Mouse (Mus musculus) gonadal fat pad, adult 2 months (tissue): ENCODE results near the gene Mycl. TPM values are rescaled to one million over a fixed set of nuclear protein-coding genes. Genes with fewer than 3 reads are reported as not detected.
A peak's percentile ranks its signal among the peaks of the same experiment; 100 is the strongest.

Source experiments
- DNase-seq: peaks from one replicate; pipeline ENCODE4 v3.0.0-alpha.2; 2012; ENCODE audit warnings: low read depth
- polyA plus RNA-seq: library from polyadenylated mRNA; depleted of rRNA; stranded (reverse); fragments of >200 nt; gene quantifications from 2 replicates; pipeline ENCODE4 v1.2.3, GENCODE M21; 2012; rRNA removed

Mycl gene
- polyA plus RNA-seq, 1 experiment: 5.6 TPM

DNA sequence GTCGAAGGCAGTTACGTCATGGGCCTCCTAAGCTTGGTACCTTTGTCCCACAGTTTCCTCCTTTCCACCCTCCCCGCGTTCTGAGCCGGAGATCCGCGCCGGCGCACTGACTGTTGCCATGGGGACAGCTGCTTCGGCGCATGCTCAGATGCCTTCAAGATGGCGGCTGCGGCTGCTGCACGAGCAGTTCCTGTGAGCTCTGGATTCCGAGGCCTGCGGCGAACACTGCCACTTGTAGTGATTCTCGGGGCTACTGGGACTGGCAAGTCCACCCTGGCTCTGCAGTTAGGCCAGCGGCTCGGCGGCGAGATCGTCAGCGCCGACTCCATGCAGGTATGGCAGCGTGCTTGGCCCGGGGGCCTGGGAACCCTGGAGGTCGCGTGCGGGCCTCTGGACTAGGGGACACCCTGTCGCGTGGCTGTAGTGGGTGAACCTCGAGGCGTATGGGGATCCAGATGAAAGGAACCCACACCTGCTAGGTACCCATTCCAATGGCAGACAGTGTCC is 21.1 kb downstream of the Mycl start, which contains the start of gene Trit1:
Gene Trit1, plus strand, starts transcription at position 147 of the 507 bp plus-strand sequence.
- DNase-seq: peak; percentile 28

DNA sequence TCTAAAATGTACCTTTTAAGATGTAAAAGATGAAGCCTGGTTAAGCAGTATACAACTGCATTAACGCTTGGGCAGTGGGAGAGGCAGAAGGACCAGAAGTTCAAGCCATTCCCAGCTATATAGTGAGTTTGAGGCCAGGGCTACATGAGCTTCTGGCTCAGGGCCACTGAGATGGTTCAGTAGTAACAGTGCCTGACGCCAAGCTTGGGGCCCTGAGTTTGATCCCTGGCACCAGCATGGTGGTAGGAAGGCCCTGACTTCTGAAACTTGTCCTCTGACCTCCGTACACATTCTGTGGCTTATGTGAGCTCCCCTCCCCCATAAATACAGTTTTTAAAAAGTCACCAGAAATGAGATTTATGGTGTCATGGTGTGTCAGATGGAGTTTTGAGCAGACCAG is 26.1 kb downstream of the Mycl start:
- no peak for DNase-seq

- no peak for DNase-seq
Observed at GRCm38 (mm10) chr4:123022896-123023295, 27.4 kb downstream of the Mycl start.

DNA sequence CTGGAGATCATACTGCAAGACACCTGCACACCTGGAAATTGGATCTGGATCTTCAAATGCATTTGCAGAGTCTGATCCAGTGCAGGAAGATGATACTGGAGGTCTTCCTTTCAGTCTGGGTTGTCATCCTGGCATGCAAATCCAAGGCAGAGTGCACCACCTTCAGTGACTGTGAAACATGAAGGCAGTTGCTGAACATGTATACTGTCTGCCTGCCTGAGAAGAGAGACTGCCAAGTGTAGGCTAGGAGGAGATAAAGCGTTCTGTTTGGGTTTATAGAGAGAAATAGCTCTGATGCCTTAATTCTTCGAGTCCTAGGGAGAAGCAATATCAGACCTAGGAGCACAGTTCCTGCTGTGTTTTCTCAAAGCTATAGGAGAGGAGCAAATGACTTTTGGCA is 30.0 kb downstream of the Mycl start:
- DNase-seq: no peak

DNA sequence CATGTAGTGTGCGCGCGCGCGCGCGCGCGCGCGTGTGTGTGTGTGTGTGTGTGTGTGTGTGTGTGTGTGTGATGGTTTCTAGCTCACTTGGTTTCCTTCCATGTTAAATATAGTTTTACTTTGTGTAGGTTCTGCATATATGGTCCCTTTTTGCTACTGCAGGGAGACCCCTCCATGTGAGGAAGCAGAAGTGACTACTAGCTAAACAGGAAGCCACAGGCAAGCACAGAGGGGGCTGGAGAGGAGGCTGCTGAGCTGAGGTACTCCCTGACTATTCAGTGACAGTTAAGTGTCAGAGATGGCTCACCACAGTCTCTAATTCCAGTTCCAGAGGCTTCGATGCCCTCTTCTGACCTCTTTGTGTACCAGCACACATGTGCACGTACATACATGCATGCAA is 30.7 kb downstream of the Mycl start:
- DNase-seq: no peak

- no peak for DNase-seq
Observed at GRCm38 (mm10) chr4:123026597-123026996, 31.1 kb downstream of the Mycl start.

DNA sequence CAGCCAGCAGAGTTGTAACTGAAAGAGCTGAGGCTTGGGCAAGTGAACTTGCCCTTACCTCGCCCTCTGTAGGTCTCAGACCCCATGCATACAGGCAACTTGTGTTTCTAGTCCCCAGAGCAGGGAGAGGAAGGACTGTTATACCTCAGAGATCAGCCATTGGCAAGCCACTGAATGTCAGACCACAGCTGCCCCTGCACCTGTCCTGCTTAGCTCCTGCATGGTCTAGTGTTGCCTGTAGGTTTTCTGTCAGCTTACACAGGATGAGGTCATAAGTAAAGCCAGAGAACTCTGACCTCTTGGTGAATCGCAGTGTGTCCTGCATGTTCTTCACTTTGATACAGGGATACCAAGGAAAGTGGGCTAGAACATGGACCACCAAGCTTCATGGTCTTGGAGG is 39.4 kb downstream of the Mycl start:
- DNase-seq: no peak

DNA sequence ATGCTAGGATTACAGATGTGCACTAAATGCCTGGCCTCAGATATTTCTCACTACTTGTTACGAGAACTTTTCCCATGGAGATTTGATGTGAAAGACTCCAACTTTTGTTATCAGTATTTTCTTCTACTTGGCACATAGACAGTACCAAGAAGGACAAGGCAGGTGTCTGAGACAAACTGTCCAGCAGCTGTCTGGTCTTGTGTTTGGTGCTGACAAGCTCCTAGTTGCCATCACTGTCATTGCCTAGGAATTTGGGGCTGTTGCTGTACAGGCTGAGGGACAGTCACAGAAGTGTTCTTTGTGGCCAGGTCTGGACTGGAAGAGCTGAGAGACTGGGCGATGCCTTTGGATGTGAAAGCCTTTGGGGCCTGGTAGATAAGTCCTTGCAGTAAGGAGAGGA is 40.2 kb downstream of the Mycl start:
- no peak for DNase-seq

DNA sequence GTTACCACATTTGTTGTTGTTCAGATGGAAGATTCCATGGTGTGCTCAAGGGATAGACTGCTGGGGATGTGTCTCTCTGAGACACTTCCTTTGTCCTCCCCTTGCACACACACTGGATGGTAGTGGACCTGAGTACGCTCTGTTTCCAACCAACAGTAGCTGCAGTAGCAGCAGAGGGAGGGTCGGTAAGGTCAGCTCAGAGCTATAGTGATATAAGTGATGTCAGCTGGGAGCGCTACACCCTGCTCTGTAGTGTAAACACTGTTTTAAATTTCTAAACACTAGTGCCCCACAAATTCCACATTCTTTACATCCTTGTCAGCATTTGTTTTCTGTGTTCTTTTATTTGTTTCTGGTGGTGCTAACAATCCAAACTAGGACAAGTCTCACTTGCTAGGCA is 41.3 kb downstream of the Mycl start:
- DNase-seq: no peak

DNA sequence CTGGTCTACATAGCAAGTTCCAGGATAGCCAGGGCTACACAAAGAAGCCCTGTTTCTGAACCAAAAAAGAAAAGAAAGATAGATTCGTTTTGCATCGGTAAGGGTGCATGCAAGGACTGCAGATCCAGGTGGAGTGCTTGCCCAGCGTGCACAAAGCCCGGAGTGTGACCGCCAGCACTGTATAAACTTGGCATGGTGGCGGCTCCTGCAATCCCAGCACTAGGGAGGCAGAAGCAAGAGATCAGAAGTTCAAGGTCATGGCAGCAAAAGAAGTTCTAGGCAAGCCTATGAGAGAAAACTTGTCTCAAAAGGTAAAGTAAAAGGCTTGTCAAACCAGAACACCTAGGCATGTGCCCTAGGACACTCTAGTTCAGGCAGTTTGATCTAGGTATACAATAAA is 45.7 kb downstream of the Mycl start:
- no peak for DNase-seq

DNA sequence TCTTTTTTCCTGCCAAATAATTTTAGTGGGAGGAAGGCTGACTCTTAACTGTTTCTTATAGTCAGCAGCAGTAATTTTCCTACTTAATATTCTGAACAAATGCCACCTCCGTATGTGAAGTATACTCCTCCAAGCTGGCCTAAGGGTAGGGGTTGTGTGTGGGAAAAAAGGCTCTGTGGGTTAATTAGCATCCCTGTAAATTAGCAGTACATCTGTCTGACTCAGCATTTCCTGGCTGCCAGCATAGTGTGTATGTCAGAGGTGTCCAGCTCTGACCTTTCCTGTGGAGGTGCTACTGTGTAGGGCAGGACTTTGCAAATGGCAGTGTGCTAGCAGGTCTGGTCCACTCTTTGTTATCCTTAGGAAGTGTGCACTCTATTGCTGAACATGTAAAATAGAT is 48.4 kb downstream of the Mycl start:
- no peak for DNase-seq

DNA sequence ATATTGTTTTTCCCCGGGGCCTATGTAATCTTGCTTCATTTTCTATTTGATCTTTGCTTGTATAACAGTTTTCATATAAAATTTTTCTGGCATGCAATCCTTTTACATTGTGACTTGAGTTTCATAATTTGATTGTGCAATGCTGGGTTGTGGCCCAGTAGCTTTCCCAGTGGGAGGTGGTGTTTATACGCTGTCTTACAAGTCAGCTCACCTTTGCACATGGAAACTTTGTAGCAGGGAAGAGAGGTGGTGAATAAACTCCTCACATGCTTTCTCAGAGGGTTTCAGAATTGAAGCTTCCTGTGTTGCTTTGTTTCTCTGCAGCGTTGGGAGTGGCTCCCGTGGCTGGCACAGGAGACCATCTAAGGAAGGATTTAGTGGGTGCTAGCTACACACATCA is 49.4 kb downstream of the Mycl start:
- peak; percentile 89 for DNase-seq

DNA sequence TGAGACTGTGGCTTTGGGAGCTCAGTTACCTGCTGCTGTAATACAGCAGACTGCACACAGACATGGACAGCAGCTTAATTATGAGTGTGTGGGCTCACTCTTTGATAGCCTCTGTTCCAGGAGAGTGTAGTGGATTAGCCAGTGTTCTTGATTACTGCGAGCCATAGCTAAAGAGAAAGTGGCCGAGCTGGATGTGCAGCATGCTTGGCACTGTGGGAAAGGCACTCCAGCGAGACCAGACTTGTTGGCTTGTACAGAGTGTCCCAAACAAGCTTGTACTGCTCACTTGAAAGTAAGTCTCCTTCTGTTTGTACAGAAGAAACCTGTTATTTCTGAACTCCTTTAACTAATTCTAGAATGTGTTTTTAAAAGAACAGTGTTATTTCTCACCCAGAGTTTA is 50.8 kb downstream of the Mycl start:
- DNase-seq: peak; percentile 96

GRCm38 (mm10) chr4:123050681-123051211 is 55.3 kb downstream of the Mycl start:
- peak; percentile 57 for DNase-seq

Other genes with a start within 250 kb of the Mycl start
- gene Ppt1, start 159.4 kb upstream of the Mycl start, polyA plus RNA-seq: 56.1 and 67.0 TPM in 2 replicates
- gene Cap1, start 109.6 kb upstream of the Mycl start, polyA plus RNA-seq: 92.8 and 106 TPM in 2 replicates
- 104 and 126 TPM in 2 replicates for gene Mfsd2a, start 34.5 kb upstream of the Mycl start, polyA plus RNA-seq
- gene Trit1, start 20.9 kb downstream of the Mycl start, polyA plus RNA-seq: 7.3 and 8.5 TPM in 2 replicates
- 0.13 and 0.20 TPM in 2 replicates for gene Bmp8b, start 109.5 kb downstream of the Mycl start, polyA plus RNA-seq
- gene Oxct2b, start 120.6 kb downstream of the Mycl start, polyA plus RNA-seq: 2.0 and 2.5 TPM in 2 replicates
- 13.5 and 15.4 TPM in 2 replicates for gene Ppie, start 144.3 kb downstream of the Mycl start, polyA plus RNA-seq
- 0.18 and 0.95 TPM in 2 replicates for gene Hpcal4, start 187.6 kb downstream of the Mycl start, polyA plus RNA-seq
- 0.23 and 0.31 TPM in 2 replicates for gene Nt5c1a, start 205.9 kb downstream of the Mycl start, polyA plus RNA-seq
- 7.3 and 8.5 TPM in 2 replicates for gene Heyl, start 237.9 kb downstream of the Mycl start, polyA plus RNA-seq